Mouse (Mus musculus) left cerebral cortex, postnatal 25 days (tissue): ENCODE data around the gene Gcc1. TPM values are rescaled to one million over a fixed set of nuclear protein-coding genes. Genes with fewer than 3 reads are reported as not detected.

Experiments used
- DNase-seq, 2 experiments: peaks; one replicate each; pipeline ENCODE4 v3.0.0; 2022; ENCODE audit warnings: low spot score in 2 of 2, mixed read lengths in 1 of 2
- intact Hi-C: fragments of 180-260 bp; cut with DNase I; formaldehyde crosslinking; loops from one replicate; pipeline ENCODE4 v1.15.1; 2025
- total RNA-seq, 2 experiments: library from RNA; stranded (reverse); gene quantifications; 2 replicates each; pipeline ENCODE4 v1.2.3; 2021

Gene Gcc1
- total RNA-seq, 2 experiments from 2014 or later: 17.6 to 19.6 TPM

DNA sequence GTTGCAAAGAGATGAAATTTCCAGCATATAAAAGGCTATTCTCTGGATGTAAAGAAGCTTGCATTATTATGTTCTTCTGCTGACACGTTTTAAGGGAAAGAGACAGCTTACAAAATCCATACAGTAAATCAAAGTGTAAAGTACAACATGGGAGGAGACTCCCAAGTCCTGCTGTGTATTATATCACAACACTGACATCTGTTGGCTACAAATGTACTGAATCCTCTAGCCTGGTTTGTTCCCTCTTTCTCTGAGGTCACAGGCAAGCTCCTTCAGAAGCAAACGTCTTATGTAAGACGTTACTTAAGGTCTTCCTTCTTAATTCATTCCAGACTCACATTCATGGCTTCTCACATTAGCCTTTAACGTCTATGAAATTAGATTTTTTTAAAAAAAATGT is 46.2 kb downstream of the Gcc1 start:
- peak in 1 of 2 experiments; percentile 35 for DNase-seq
- intact Hi-C loops: no loop called here

DNA sequence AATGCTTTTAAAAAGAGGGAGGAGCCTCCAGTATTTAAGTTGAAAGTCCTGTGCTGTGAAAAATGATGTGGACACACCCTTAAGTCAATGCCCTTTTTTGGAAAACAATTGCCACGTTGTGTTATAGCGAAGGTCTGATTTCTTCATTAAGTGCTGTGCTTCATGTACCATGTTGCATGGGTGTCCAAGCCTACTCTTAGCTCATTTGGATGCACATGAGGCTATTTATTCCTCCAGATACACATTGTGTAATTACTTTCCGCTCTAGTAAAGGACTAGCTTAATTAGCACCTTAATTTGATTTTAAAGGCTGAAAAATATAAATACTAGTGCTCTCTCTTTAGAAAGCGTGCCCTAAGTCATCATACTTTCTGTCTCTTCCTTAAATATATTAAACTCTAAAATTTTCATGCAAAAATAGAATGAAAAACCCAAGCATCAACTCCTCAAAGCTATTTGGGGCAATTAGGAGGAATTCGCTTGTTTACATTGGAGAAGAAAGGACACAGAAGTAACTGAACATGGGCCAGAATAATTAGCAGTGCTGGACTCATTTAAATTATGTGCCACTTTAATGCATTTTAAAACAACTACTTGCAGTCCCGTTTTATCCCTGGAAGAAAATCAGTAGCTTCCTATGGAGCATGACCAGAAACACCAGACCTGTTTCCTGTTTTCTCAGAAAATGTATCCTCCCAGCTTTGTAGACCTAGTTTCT is 58.1 kb downstream of the Gcc1 start:
- DNase-seq: no peak
- intact Hi-C loops: no loop called here

DNA sequence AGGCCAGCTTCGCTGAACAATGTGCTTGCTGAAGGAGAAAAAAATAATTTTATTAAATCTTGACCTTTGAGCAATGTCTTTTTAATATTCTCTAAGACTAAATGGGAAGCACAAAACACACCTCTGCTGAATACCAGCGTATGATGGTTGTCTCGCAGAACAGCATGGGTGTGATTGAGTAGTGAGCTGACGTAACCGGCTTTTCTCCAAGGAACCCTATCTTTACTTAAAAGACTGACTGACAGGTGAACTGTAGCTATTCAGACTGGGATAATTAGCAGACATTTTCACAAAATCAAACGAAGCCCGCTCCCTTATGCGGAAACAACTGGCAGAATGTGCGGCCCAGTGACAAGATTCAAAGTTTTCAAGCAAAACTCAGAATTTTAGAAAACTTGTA is 60.6 kb downstream of the Gcc1 start:
- intact Hi-C loops: no loop called here
- DNase-seq: no peak

Other genes with a start within 250 kb of the Gcc1 start
- gene Zfp800, start 30.4 kb downstream of the Gcc1 start, total RNA-seq: 10 to 100 TPM; 21.0 to 22.6 TPM
- 100 to 1,000 TPM; 295 to 301 TPM for gene Arf5, start 4.8 kb downstream of the Gcc1 start, total RNA-seq
- gene Fscn3, start 601 bp downstream of the Gcc1 start, total RNA-seq: not detected
- gene Pax4, start 21.0 kb upstream of the Gcc1 start, total RNA-seq: not detected
- gene Snd1, start 46.7 kb upstream of the Gcc1 start, total RNA-seq: 10 to 100 TPM; 80.5 to 88.1 TPM